Mouse (Mus musculus) hindbrain, embryonic 10.5 days (tissue): ENCODE data around the gene Barx2. TPM values are rescaled to one million over a fixed set of nuclear protein-coding genes. Genes with fewer than 3 reads are reported as not detected.

Experiments used
- DNase-seq: peaks from one replicate; pipeline ENCODE4 v3.0.0-alpha.2; 2017; ENCODE audit warnings: low spot score
- H3K27ac ChIP-seq: fragments of 300-500 bp; sonication (generic); 2 replicates; pipeline ENCODE4 v1.5.1; 2016; ENCODE audit warnings: mild to moderate bottlenecking, moderate library complexity
- H3K27me3 ChIP-seq: fragments of 300-500 bp; sonication (generic); 2 replicates; pipeline ENCODE4 v1.6.1; 2016; ENCODE audit warnings: mild to moderate bottlenecking; ENCODE audit not compliant: poor library complexity, insufficient read depth, severe bottlenecking
- H3K36me3 ChIP-seq: fragments of 300-500 bp; sonication (generic); 2 replicates; pipeline ENCODE4 v1.6.1; 2016; ENCODE audit warnings: mild to moderate bottlenecking, moderate library complexity
- H3K4me1 ChIP-seq: fragments of 300-500 bp; sonication (generic); replicated peaks from 2 replicates; pipeline ENCODE4 v1.6.1; 2016; ENCODE audit warnings: mild to moderate bottlenecking
- H3K4me3 ChIP-seq: fragments of 300-500 bp; sonication (generic); 2 replicates; pipeline ENCODE4 v1.5.1; 2016; ENCODE audit warnings: mild to moderate bottlenecking, moderate library complexity
- H3K9me3 ChIP-seq: fragments of 300-500 bp; sonication (generic); 2 replicates; pipeline ENCODE4 v1.6.1; 2016; ENCODE audit warnings: mild to moderate bottlenecking, moderate library complexity
- WGBS: fragments of 180-500 bp; shearing (Covaris S2); methylation state at CpG from one replicate; pipeline ENCODE4 v1.1.7; 2016; 5-methylcytosine and 5-hydroxymethylcytosine counted together
- polyA plus RNA-seq: library from polyadenylated mRNA; unstranded; fragments of >200 nt; fragmentation: Nextera tagmentation; extraction: Ambion mirVana; gene quantifications from 2 replicates; pipeline ENCODE4 v1.2.1, GENCODE M21; 2016

The Barx2 gene
- polyA plus RNA-seq, 1 experiment from 2014 or later, result 0.12 TPM

DNA sequence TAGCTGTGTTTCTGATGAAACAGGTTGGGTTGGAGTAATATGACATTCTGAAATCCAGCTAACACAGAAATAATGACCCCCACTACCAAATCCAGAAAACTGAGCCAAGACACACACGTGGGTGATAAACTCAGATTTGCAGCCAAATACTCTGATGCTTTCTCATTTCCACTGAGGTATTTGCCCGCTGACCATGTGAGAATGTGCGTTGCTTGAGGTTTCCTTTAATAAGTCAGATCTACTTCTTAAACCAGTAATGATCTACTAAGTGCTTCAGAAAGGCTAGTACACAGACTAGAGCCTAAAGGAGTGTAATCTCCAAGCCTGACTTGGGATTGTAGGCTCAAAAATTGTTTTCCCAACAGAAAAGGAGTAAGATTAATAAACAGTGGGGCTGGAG, 39.0 kb downstream of the Barx2 start:
- no peak for DNase-seq
- Histone ChIP-seq H3K9me3 (no peaks in the 10 kb centered on the region), H3K27ac (no peak overlapping the region), H3K27me3 (no peaks in the 10 kb centered on the region), H3K4me1 (no peaks in the 10 kb centered on the region), H3K4me3 (no peak overlapping the region), H3K36me3 (no peaks in the 10 kb centered on the region)
- 92% methylated on average over 3 of the region's 3 CpGs for WGBS

DNA sequence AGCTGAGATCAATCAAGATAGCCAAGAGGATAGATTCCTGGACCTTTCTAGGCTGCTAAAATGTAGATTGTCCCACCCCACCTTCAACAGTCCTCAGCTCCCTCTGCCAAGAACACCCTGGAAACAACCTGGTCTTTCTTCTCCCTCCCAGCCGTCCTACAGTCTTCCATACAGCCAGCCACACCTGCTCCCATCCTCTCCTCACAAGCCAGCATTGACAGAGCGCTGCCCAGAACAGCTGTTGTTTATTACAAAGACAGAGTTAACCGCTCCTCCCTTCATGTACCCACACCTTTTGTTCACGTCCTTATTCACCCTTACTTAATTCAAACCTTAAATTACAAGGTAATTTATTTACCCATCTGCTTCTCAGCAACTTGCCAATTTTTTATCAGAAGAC, 41.9 kb downstream of the Barx2 start:
- Histone ChIP-seq H3K27ac (no peak overlapping the region), H3K27me3 (no peaks in the 10 kb centered on the region), H3K36me3 (no peaks in the 10 kb centered on the region), H3K4me3 (no peak overlapping the region), H3K9me3 (no peaks in the 10 kb centered on the region), H3K4me1 (no peaks in the 10 kb centered on the region)
- WGBS, result 71% methylated on average over 4 of the region's 4 CpGs
- no peak for DNase-seq

DNA sequence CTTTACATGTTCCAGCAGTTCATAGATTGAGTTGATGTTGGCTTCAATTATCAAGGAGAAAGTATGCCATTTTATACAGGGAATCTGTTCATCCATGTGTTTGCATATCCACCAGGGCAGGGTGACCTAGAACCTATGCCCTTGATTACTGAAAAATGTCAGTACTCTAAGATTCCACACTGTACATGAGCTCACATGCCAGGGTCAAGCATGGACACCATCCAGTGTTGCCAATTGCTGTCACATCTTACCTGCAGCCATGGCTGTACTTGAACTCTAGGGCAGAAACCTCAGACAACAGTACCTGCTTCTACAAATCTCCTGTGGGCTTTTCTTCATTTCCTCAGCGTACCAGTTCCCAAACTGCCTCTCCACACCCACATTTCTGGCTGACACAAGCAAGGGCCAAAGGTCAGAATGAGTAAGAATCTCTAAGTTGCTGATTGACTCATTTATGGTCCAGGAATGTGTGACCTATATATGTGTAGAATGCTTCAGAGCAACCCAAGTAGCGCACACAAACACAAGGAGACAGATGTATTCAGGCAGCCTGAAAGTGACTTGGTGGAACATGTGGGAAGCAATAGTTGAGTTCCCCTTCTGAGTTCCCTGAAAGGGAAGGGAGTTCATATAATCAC, 44.3 kb downstream of the Barx2 start:
- H3K4me1 ChIP-seq, result no peaks in the 10 kb centered on the region
- no peaks in the 10 kb centered on the region for H3K9me3 ChIP-seq
- H3K4me3 ChIP-seq, result no peak overlapping the region
- WGBS, result 88% methylated on average over 2 of the region's 2 CpGs
- H3K36me3 ChIP-seq, result no peaks in the 10 kb centered on the region
- H3K27ac ChIP-seq, result no peak overlapping the region
- no peak for DNase-seq
- no peaks in the 10 kb centered on the region for H3K27me3 ChIP-seq

DNA sequence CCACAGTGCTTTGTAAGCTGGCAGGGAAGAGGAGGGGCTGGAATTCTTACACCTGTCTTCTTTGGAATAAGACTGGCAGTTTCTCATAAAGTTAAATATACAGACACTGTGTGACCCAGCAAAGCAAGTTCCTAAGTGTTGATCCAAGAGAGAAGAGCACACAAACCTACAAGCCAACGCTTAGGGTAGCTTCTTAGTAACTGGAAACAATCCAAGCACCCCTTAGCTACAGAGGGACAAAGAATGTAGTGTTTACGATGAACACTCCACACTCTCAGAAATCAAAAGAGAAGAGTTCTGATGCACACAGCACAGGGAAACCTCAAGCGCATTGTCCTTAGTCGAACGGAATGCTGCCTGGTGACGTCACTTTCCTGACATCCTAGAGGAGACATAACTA, 49.4 kb downstream of the Barx2 start:
- H3K9me3 ChIP-seq, result no peaks in the 10 kb centered on the region
- no peak for DNase-seq
- no peak overlapping the region for H3K27ac ChIP-seq
- H3K36me3 ChIP-seq, result no peaks in the 10 kb centered on the region
- no peak overlapping the region for H3K4me3 ChIP-seq
- peaks cover 13% of the 10 kb centered on the region for H3K27me3 ChIP-seq
- 77% methylated on average over 6 of the region's 6 CpGs for WGBS
- H3K4me1 ChIP-seq, result peaks cover 8% of the 10 kb centered on the region

DNA sequence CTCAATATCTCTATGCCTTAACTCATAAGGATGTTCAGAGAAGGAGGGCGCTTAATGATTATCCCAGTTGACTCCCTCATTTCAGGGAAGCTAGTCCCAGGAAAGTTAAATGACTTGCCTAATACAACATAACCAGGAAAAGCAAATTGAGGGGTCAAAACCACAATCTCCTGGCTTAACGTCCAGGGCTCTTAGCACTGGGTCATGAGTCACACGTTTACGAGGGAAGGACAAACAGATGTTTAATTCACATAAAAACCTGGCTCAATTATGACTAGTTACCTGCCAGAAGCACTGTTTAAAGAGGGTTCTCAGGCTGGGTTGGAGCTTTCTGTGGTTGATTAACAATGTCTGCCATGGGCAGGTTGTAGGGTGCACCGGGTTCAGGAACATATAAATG, 53.8 kb downstream of the Barx2 start:
- no peaks in the 10 kb centered on the region for H3K36me3 ChIP-seq
- DNase-seq, result no peak
- H3K4me1 ChIP-seq, result peaks cover 18% of the 10 kb centered on the region
- WGBS, result 88% methylated on average over 5 of the region's 5 CpGs
- peaks cover 38% of the 10 kb centered on the region for H3K27me3 ChIP-seq
- H3K9me3 ChIP-seq, result no peaks in the 10 kb centered on the region
- H3K4me3 ChIP-seq, result no peak overlapping the region
- no peak overlapping the region for H3K27ac ChIP-seq

DNA sequence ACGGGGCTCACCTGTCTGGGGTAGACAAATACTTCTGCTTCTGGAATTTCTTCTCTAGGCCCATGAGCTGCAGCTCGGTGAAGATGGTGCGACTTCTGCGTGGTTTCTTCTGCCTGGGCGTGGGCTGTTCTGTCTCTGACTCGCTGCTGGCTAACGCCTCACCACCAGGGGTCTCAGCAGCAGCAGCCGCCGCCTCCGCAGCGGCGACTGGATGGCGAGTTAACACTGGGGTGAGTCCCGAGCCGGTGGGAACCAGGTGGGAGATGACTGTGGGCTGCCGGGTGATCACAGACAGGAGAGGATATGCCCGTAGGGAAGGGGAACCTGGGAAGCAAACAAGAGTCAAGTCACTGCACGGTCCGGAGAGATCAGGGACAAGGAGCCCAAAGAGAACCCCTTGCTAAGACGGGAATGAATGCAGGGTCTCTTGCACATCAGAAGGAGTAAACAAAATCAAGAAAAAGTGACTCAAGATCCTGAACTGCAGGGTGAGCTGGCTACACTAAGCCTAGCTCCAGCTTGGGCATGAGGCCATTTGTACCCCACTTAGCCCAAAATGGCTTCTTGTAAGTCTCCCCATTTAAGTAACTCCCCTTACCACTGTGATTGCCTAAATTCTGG, 54.4 kb downstream of the Barx2 start:
- Histone ChIP-seq H3K4me3 (peak overlapping the region; percentile 40), H3K9me3 (no peaks in the 10 kb centered on the region), H3K36me3 (no peaks in the 10 kb centered on the region), H3K27me3 (peaks cover 38% of the 10 kb centered on the region), H3K27ac (no peak overlapping the region), H3K4me1 (peaks cover 18% of the 10 kb centered on the region)
- DNase-seq, result peak; percentile 59
- WGBS, result 7% methylated on average over 20 of the region's 20 CpGs

DNA sequence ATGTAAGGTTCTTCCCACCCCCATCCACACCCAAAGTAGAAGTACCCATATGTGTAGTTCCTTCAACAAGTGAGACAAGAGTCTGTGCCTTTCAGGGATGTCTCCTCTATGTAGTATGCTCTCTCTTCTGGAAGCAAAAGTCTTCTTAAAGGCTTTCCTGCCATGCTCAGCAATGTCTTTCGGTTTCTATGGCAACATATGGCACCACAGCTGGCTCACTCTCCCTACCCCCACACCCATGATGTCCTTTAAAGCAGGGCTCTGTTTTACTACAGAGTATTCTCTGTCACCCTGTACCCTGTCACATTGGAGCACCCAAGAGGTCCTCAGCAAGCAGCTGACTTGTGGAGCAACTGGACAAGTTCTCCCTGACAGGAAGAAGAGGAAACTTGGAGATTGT, 55.8 kb downstream of the Barx2 start:
- no peak overlapping the region for H3K4me3 ChIP-seq
- peaks cover 12% of the 10 kb centered on the region for H3K4me1 ChIP-seq
- H3K27ac ChIP-seq, result no peak overlapping the region
- H3K9me3 ChIP-seq, result no peaks in the 10 kb centered on the region
- peaks cover 38% of the 10 kb centered on the region for H3K27me3 ChIP-seq
- DNase-seq, result no peak
- WGBS, result 80% methylated on average over 1 of the region's 1 CpGs
- no peaks in the 10 kb centered on the region for H3K36me3 ChIP-seq

DNA sequence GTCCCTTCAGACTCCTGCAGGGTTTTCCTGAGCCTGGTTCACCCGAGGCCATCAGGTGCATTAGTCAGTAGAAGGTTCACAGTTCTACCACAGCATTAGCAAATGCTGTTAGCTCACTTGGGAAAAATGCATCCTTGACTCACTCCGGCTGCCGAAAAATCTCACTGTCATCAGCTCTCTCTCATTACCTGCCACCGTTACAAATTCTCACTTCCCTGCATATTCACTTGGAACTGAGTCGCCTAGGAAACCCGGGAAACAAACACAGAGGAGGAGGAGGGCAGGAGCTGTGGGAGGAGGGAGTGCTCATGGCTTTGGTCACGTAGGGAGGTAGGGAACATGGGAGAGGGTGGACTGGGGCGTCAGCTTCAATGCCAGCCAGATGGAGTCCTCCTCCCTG, 56.8 kb downstream of the Barx2 start:
- H3K27me3 ChIP-seq, result peaks cover 38% of the 10 kb centered on the region
- H3K27ac ChIP-seq, result no peak overlapping the region
- DNase-seq, result no peak
- no peak overlapping the region for H3K4me3 ChIP-seq
- H3K36me3 ChIP-seq, result no peaks in the 10 kb centered on the region
- WGBS, result 54% methylated on average over 8 of the region's 8 CpGs
- H3K4me1 ChIP-seq, result peaks cover 12% of the 10 kb centered on the region
- no peaks in the 10 kb centered on the region for H3K9me3 ChIP-seq

DNA sequence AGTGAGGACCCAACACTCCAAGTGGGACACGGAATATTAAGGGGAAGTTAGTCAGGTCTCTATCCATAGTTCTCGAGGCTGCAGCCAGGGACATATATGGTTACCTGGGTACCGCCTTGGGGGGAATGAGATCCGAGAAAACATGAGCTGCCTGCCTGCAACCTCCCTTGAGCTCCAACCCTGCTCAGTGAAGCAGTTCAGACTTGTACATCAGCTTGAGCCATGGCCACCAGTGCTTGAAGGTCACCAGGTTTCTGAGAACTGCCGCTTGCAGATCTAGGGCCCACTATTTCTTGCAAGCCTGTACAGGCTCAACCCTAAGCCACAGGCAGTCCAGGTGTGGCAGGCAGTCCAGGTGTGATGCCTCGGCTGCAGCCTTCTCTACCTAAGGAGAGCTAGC, 57.6 kb downstream of the Barx2 start:
- WGBS, result 92% methylated on average over 6 of the region's 6 CpGs

DNA sequence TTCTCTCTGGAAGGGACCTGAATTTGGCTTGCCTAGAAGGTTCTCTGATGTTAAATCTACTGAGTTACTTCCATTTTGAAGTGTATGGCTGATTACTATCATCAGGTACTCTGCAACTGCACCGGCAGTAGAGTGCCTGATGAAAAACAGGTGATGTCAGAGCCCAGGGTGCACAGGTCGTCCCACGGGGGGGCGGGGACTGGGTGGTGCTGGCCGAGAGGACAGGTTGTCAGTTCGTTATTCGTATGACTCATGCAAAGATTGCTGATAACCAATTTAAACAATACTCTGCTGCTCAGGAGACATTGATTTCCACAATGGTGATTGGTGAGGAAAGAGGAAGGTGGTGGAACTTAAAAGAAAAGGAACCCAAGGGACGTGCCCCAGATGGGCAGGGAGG, 61.6 kb downstream of the Barx2 start:
- Histone ChIP-seq H3K4me3 (no peak overlapping the region), H3K36me3 (no peaks in the 10 kb centered on the region), H3K27me3 (peaks cover 6% of the 10 kb centered on the region; the same call in 1 of the 2 replicates), H3K27ac (no peak overlapping the region), H3K4me1 (no peaks in the 10 kb centered on the region), H3K9me3 (no peaks in the 10 kb centered on the region)
- no peak for DNase-seq
- WGBS, result 84% methylated on average over 8 of the region's 8 CpGs

More for the DNA sequence above, 57.6 kb downstream of the Barx2 start:
- no peak overlapping the region for H3K4me3 ChIP-seq
- H3K9me3 ChIP-seq, result no peaks in the 10 kb centered on the region
- H3K27me3 ChIP-seq, result peaks cover 38% of the 10 kb centered on the region
- H3K27ac ChIP-seq, result no peak overlapping the region
- DNase-seq, result no peak
- H3K4me1 ChIP-seq, result peaks cover 12% of the 10 kb centered on the region
- no peaks in the 10 kb centered on the region for H3K36me3 ChIP-seq

DNA sequence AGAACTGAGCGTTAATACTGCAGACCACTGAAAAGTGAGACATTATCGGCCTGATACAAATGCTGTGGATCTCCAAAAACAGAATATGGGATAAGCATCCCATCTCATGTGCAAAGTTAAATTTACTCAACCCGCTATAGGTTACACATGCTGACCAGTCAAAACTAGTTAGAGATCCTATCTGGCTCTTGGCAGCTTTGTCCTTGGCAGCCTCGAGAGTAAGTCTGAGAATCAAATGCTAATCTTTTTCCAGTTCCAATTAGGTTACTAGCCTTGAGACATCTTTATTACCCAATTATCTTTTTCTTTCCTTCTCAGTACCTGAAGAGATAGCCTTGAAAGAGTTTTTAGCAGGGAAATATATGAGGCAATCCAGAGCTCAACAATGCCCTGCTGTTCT, 62.6 kb downstream of the Barx2 start:
- Histone ChIP-seq H3K4me1 (no peaks in the 10 kb centered on the region), H3K9me3 (no peaks in the 10 kb centered on the region), H3K27ac (no peak overlapping the region), H3K4me3 (no peak overlapping the region), H3K36me3 (no peaks in the 10 kb centered on the region), H3K27me3 (no peaks in the 10 kb centered on the region)
- DNase-seq, result no peak
- WGBS, result 94% methylated on average over 4 of the region's 4 CpGs

DNA sequence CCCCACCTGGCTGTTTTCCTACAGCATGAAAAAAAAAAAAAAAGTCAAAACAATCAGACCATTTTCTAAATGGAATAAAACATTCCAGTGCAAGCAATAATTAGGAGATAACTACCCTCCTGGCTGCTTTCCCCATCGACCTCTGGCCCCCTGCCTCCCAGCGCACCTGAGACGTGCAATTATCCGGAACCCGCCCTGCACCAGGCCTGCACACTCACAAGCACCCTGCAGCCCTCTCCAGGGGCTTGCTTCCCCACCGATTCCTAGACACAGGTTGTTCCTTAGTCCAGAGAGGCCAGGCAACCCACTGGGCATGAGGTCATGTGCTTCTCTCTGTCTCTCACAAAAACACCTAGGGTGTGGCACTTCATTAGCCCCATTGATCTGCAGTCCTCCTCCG, 63.9 kb downstream of the Barx2 start:
- no peak for DNase-seq
- Histone ChIP-seq H3K4me3 (no peak overlapping the region), H3K27me3 (no peaks in the 10 kb centered on the region), H3K9me3 (no peaks in the 10 kb centered on the region), H3K27ac (no peak overlapping the region), H3K4me1 (no peaks in the 10 kb centered on the region), H3K36me3 (no peaks in the 10 kb centered on the region)
- WGBS, result 82% methylated on average over 7 of the region's 7 CpGs

DNA sequence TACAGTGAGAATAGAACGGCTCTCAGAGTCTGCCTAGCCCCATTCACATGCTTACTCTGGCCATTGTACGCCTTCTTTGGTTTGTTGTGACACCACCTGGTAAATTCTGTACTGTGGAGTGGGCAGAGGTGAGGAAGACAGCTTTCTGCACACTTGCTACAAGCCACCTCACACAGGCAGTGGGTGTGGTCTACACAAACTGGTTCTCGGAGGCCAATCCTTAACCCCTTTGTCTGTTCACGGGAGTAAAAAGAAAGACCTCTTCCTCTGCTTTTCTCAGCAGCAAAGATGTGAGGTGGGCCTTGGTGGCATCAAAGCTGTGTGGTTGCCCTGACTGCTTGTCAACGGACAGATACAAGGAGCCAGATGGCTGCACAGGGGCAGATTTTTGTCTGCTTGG, 68.6 kb downstream of the Barx2 start:
- no peak for DNase-seq
- H3K4me3 ChIP-seq, result no peak overlapping the region
- no peaks in the 10 kb centered on the region for H3K9me3 ChIP-seq
- no peaks in the 10 kb centered on the region for H3K36me3 ChIP-seq
- H3K4me1 ChIP-seq, result peaks cover 15% of the 10 kb centered on the region
- no peaks in the 10 kb centered on the region for H3K27me3 ChIP-seq
- H3K27ac ChIP-seq, result no peak overlapping the region
- 65% methylated on average over 5 of the region's 5 CpGs for WGBS
